Mouse (Mus musculus): Measurements from ENCODE around the gene Ankrd26. TPM values are rescaled to one million over a fixed set of nuclear protein-coding genes. Genes with fewer than 3 reads are reported as not detected.
"Not testable (repeated sequence)": the region's sequence is repeated elsewhere in the genome, so short reads cannot be mapped to it uniquely, and the experiment has no call there.

The Ankrd26 gene
- 19.6 and 25.4 TPM in 2 replicates for total RNA-seq (2017)

DNA sequence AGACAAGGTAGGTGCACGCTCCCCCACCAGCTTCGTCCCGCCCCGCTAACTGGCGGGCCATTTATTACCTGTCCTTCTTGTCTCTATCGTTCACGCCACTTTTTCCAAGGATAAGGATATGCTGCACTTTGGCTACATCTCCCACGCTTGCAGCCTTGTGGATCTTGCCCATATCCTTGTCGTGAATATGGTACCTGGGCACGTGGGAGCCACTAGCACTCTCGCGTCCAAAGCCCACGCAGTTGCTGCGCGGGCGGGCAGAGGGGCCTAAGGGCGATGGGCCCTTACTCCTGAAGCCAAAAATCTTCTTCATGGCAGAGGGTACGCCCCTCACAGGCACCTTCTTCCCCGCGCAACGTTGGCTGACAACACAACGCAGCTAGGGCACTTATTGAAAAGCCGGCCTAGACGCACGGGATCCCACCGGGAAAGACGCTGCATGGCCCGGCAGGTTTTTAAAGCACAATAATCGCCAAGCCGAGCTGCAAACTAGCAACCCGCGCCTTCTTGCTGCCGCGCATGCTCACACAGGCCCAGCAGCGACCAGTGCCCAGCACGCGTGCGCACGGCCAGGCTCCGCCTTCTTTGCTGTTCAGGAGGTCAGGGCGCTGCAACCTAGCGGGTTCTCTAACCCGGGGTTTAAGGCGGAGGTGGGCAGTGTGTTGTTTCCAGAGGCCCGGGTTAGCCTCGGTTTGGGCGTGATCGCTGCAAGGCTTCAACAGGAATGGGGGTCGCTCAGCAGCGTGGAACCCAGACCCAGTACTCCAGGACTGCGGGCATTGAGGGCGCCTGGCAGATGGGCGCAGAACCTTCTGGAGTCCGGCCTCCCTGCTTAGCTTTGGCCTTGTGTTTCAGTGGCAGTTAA lies at the start of gene Ankrd26:
TSS of gene Ankrd26 (minus strand) at position 482 of the 865 bp plus-strand sequence.
- ATAC-seq (replicated peaks; ENCODE audit: low read depth, poor library complexity, severe bottlenecking): peak; percentile 98

- ATAC-seq (replicated peaks; ENCODE audit: low read depth, poor library complexity, severe bottlenecking): no peak
These were observed 46.9 kb upstream of the Ankrd26 start for GRCm38 (mm10) chr6:118608906-118609305.

- no peak for ATAC-seq (replicated peaks; ENCODE audit: low read depth, poor library complexity, severe bottlenecking)
These were observed 43.9 kb upstream of the Ankrd26 start for GRCm38 (mm10) chr6:118605974-118606373.

- ATAC-seq (replicated peaks; ENCODE audit: low read depth, poor library complexity, severe bottlenecking): no peak
These were observed 41.8 kb upstream of the Ankrd26 start for GRCm38 (mm10) chr6:118603825-118604224.

GRCm38 (mm10) chr6:118595681-118596055 lies 33.6 kb upstream of the Ankrd26 start:
- ATAC-seq (replicated peaks; ENCODE audit: low read depth, poor library complexity, severe bottlenecking): no peak

- ATAC-seq (replicated peaks; ENCODE audit: low read depth, poor library complexity, severe bottlenecking): no peak
These were observed 33.0 kb upstream of the Ankrd26 start for GRCm38 (mm10) chr6:118594833-118595680.

DNA sequence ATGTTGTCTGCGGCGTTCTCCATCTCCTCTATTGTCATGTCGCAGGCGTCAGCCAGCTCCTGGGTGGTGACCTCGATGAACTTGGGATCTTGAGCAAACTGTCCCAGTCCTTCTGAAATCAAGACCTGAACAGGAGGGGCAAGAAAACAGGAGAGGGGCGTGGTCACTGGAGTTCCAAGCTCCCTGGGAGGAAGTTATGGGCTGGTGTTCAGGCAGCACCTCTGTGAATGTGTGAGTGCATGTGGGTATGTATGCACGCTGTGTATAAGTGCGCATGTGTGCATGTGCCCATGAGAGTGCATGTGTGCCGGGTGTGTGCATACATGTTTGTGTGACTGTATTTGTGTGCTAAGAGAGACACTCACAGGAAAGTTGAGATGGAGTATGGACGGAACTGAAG lies 32.0 kb upstream of the Ankrd26 start:
- ATAC-seq (replicated peaks; ENCODE audit: low read depth, poor library complexity, severe bottlenecking): 0 out of 2 replicates have a peak, but pooled peaks have one; percentile 12

DNA sequence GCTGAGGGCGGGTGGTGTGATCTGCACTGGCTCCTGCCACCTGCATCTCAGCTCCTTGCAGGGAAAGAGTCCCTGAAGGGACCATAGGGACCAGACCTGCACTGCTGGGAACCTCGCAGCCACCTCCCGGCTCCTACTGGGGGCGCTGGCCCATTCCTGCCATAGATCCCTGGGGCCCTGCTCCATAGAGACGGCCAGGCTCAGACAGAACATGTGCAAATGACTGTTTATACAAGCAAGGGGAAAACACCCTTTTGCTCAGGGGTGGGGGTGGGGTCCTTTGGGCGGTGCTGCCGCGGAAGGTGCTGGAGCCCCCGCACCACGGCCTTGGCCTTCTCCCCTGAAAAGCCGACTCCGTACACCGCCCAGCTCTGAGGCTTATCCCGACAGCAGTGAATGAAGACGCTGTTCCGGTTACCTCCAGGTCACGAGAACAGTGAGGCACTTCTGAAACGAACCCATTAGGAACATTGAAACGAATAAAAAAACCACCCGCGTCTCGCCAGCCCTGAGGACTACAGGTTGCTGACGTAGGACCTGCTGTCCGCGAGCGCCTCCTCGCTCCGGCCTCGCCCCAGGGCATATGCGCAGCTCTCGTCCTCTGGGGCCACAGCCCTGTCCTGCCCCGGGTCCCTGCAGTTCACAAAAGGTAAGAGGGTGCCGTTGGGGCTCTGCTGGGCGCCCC lies 31.5 kb upstream of the Ankrd26 start:
- ATAC-seq (replicated peaks; ENCODE audit: low read depth, poor library complexity, severe bottlenecking): peak; percentile 85

GRCm38 (mm10) chr6:118592662-118593376 lies 30.8 kb upstream of the Ankrd26 start:
- no peak for ATAC-seq (replicated peaks; ENCODE audit: low read depth, poor library complexity, severe bottlenecking)

- ATAC-seq (replicated peaks; ENCODE audit: low read depth, poor library complexity, severe bottlenecking): not testable (repeated sequence)
These were observed 16.7 kb upstream of the Ankrd26 start for GRCm38 (mm10) chr6:118578741-118579140.

- ATAC-seq (replicated peaks; ENCODE audit: low read depth, poor library complexity, severe bottlenecking): no peak
These were observed 12.3 kb upstream of the Ankrd26 start for GRCm38 (mm10) chr6:118574351-118574750.

DNA sequence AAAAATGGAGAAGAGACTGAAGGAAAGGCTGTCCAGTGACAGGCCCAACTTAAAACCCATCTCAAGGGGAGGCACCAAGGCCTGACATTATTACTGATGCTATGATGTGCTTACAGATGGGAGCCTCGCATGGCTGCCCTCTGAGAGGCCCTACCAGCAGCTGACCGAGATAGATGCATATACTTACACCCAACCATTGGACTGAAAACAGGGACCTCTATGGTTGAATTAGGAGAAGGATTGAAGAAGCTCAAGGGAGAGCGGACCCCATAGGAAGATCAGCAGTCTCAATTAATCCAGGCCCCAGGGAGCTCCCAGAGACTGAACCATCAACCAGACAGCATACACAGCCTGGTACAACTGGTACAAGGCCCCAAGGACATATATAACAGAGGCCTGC lies 5.8 kb upstream of the Ankrd26 start:
- ATAC-seq (replicated peaks; ENCODE audit: low read depth, poor library complexity, severe bottlenecking): no peak

- no peak for ATAC-seq (replicated peaks; ENCODE audit: low read depth, poor library complexity, severe bottlenecking)
These were observed 801 bp downstream of the Ankrd26 start for GRCm38 (mm10) chr6:118561225-118561624.

DNA sequence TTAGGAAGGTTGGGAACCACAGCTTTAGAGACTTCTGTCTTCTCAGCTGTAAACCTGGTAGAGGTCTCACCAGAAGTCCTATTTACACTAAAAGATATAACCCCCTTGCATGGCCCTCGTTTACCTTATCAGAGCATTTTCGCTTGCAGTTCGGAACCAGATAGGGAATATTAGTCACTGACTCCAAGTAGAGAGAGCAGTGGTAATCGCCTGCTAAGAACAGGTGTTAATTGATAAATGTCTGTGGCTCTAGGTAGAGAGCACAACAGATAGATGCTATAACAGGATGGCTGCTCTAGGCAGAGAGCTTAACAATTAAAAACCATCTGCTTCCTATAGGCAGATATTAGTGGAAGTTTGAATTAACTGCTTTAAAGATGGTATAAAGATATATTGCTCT lies 23.4 kb downstream of the Ankrd26 start:
- no peak for ATAC-seq (replicated peaks; ENCODE audit: low read depth, poor library complexity, severe bottlenecking)

DNA sequence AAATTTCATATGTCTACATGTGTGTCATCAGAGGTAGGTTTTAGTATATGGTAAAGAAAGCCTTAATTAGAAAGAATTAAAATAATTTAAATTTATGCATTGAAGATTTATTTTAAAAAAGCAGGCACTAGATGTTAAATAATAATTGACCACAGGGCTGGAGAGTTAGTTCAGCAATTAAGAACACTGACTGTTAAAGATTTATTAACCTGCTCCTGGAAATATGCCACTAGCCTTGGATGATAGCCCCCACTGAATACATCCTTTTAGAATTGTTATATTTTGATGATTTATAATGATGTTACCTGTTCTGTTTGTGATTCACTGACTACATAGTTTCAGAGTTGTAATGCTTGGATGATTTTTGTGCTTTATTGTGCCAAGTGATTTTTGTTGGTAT lies 24.8 kb downstream of the Ankrd26 start:
- not testable (repeated sequence) for ATAC-seq (replicated peaks; ENCODE audit: low read depth, poor library complexity, severe bottlenecking)

GRCm38 (mm10) chr6:118535321-118535720 lies 26.7 kb downstream of the Ankrd26 start:
- no peak for ATAC-seq (replicated peaks; ENCODE audit: low read depth, poor library complexity, severe bottlenecking)

GRCm38 (mm10) chr6:118533381-118533780 lies 28.6 kb downstream of the Ankrd26 start:
- ATAC-seq (replicated peaks; ENCODE audit: low read depth, poor library complexity, severe bottlenecking): no peak

GRCm38 (mm10) chr6:118520668-118521067 lies 41.4 kb downstream of the Ankrd26 start:
- ATAC-seq (replicated peaks; ENCODE audit: low read depth, poor library complexity, severe bottlenecking): no peak

- no peak; the same call in 1 of the 2 replicates for ATAC-seq (replicated peaks; ENCODE audit: low read depth, poor library complexity, severe bottlenecking)
These were observed 48.6 kb downstream of the Ankrd26 start for GRCm38 (mm10) chr6:118513335-118514012.

Measured in common myeloid progenitor, adult 5-6 weeks (primary cell).